Mouse (Mus musculus) testis, adult 2 months (tissue): Measurements from ENCODE around the gene Draxin.

Source experiments
- CTCF ChIP-seq: fragments of 200-500 bp; IDR thresholded peaks from 2 replicates; pipeline ENCODE4 v1.5.1; 2012; ENCODE audit warnings: low read depth, mild to moderate bottlenecking, inconsistent platforms, low read length, moderate library complexity; ENCODE audit not compliant: control insufficient read depth, insufficient read depth, insufficient replicate concordance
- POLR2A ChIP-seq: fragments of 200-500 bp; IDR thresholded peaks from 2 replicates; pipeline ENCODE4 v1.6.1; 2012; ENCODE audit warnings: low read depth, mild to moderate bottlenecking, inconsistent platforms, low read length, moderate library complexity; ENCODE audit not compliant: control insufficient read depth

DNA sequence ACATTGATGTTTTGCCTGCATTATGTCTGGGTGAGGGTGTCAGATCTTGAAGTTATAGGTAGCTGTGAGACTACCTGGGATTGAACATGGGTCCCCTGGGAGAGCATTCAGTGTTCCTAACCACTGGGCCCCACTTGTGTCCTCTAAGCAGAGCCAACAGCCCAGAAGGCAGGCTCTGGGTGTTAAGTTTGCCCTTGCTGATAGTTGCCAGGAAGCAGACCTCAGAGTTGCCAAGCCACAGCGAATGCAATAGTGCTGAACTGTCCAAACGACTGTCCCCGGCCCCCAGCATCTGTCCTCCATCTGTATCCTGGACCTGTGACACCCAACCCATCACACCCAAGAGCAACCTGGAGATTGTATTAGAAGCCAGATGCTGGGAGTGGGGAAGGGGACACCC, 31.8 kb downstream of the Draxin start:
- no peak for TF ChIP-seq CTCF
- TF ChIP-seq POLR2A: no peak
